Mouse (Mus musculus) heart, adult 9 months (tissue): ENCODE results near the gene Atp6v1c2.

Source experiments
- DNase-seq, 2 experiments: peaks; one replicate each; pipeline ENCODE4 v3.0.0; 2022; ENCODE audit warnings: low spot score in 2 of 2

Gene Atp6v1c2

DNA sequence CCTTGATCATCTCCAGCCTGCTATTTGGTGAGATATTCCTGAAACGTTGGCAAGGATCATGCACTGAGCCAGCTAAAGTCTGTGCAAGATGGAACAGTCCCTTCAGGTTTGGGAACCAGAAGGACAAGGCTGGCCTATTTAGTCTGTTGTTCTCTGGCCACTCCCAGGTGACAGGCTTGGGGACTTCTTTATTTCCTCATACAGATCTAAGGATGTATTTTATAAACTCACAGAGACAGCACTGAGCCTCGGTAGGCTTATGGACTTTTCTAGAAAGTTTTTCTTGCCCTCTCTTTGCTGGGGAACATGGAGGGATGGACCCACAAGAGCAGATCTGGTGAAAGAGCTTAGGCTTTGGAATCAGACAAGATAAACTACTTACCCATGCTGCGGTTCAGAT, at the start of gene Atp6v1c2:
TSS of gene Atp6v1c2 (minus strand) at position 101 of the 400 bp plus-strand sequence.
- DNase-seq: no peak

DNA sequence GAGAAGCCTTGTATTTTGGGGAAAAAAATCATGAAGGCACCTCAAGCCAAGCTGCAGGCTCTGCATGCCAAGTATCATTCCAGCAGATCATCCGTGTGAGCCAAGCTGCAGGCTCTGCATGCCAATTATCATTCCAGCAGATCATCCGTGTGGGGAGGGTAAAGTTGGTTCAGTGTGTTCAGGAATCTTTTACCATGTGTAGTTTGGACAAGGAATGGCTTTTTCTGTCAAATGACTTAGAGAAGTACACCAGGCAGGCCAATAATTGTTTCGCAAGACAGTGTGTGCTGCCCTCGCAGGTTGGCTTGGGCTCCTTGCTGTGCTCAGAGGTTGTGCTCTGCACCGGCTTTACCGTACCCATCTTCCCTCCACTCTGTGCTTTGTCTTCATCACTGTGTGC, 47.4 kb upstream of the Atp6v1c2 start:
- DNase-seq: no peak

DNA sequence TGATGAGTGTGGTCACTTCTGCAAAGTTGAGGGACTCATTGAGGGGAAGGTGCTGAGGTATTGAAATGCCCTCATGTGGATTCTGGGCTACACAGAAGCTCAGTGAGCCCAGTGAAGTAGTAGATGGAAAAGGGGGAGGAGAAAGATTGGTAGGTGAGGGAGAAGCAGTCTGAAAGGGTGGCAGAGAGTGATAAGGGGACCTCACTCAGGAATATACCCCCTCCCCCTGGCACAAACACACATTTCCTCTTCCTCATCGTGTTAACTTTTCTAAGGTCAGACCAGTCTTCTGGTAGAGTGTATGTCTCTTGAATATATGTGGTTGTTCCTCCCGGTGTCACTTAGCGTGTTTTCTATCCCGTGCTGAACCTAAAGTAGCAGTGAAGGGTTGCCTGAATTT, 46.1 kb upstream of the Atp6v1c2 start:
- DNase-seq: no peak

DNA sequence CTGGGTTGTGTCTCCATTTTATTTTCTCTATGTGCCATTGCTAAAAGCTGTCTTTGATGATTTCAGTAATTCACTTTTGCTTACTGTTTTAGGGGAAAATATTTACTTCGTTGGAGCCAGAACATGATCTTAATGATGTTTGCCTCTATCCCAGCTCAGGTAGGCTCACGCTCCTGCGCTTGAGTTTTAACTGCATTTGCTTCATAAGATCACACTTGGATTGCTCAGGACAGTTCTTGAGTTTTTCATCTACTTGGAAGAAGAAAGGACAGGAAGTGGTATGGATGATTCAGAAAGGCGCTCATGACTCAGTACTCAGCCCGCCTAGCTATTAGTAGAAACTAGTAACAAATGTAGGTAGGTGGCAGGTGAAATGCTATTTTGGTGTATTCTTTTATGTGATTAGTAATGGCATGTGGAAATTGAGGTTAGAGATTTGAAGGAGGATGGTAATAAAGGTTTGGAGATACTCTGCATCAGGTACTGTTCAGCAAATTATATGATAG, 44.4 kb upstream of the Atp6v1c2 start:
- DNase-seq: no peak

DNA sequence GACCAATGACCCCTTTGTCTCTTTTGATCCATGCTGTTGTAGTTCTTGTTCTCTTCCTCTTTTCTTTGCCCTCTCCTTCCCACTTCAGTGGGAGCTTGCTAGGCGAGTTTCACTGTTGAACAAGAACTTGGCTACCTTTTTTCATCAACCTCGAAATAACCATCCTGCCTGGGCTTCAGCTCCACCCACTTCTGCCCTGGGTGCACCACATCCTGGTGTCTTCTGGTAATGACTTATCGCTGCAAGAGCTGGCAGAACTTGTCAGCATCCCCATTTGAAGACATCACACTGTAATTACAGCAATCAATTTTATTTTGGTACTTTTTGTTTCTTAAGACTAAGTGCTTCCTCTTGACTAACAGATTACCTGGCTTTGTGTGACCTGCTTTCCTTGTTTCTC, 43.5 kb upstream of the Atp6v1c2 start:
- DNase-seq: no peak

DNA sequence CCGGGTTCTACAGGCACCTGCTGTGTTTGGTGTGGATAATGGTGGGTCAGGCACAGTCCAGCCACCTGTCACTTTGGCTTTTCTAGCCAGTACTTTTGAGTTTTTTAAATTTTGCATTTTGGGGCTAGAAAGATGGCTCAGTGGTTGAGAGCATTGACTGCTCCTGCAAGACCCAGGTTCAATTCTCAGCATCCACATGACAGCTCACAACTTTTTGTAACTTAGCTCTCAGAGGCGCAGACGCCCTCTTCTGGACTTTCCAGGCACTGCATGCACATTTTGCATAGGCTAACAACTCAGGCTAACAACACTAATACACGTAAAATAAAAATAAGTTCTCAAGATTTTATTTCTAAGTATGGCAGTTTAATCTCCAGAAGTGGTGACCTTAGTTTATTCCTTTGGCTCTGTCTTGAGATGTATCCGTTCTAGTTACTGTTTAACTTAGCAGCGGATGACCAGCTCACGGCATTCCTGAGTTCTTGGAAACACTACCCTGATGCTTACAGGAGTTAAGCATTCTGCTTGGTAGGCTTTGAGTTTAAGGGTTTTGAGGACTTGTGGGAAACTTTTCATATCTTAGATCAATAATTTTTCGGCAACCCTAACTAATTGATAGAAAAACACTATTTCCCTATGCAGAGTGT, 42.6 kb upstream of the Atp6v1c2 start:
- DNase-seq: no peak

DNA sequence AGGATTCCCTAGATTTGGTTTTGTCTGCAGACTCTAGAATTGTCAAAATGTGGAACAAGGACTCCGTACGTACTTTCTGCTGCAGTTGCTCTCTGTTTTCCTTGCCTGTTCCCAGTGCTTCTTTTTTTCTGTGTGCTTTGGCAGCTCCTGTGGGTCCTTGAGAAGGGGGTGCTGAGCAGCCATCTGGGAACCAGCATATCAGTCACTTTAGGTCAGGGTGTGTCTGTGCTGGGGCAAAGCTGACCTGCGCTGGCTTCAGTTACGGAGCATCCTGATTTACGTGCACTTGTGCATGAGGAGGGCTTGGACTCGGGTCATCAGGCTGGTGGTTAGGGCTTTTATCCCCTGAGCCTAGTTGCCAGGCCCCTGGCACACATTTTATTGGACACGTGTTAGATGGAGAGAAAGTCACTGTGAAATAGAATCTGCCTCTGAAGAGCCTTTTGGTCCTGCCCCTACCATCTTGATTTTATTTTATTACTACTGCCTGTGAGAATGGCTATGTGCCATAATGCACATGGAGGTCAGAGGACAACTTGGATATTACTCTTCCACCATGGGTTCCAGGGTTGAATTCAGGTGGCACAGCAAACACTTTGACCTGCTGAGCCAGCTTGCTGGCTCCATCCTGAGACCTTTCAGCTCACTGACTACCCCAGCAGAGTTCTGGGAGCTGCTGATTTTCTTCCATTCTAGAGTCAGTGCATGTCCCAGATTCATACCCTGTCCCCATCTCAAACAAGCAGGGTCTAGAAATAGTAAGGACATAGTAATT, 40.6 kb upstream of the Atp6v1c2 start:
- DNase-seq: no peak

DNA sequence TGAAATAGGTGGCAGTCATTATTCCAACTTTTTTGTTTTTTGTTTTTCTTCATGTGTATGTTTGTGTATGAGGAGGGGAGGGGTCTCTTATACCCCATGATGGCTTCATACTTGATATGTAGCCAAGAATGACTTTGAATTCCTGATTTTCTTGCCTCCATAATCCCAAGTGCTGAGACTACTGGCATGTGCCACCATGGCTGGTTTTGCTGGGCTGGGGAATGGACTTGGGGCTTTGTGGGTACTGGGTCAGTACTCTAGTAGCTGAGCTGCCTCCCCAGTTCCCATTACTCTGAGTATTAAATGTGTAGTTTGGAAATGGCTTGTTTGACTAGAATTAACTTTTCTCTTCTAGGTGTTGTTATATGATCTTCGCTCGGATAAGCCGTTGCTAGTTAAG, 40.0 kb upstream of the Atp6v1c2 start:
- no peak for DNase-seq

DNA sequence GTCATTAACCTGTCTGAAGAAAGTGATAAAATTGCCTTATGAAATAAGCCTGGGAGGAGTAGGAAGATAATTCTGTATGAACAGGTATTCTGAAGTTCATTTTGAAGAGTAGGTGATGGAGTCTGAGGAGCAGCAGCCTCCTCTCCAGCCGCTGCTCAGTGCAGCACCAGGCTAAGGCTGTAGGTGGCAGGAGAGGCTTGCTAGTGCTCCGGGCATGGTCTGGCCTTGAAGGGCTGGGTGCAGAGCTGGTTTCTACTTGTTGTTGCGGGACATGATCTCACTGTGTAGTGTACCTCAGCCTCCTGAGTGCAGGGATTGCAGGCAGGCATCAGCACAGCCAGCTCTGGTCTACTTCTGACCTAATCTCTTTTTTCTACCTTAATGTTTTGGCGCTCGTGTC, 37.8 kb upstream of the Atp6v1c2 start:
- peak; percentile 4 to 25 for DNase-seq

DNA sequence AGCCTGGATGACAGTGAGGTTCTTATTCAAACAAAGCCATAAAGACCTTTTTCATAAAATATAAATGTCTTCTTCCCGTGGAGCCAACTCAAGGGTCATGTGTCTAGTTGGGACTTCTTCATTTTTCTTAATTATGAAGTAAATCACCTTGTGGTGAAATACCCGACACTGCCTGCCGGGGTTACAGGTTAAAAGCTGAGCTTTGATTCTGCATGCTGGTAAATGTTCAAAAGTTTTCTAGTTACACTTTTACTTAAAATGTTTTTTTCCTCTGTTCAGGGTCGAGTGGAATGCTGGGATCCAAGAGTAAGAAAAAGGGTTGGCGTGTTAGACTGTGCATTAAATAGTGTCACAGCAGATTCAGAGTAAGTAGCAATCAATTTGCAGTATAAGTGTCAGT, 33.2 kb upstream of the Atp6v1c2 start:
- no peak for DNase-seq

DNA sequence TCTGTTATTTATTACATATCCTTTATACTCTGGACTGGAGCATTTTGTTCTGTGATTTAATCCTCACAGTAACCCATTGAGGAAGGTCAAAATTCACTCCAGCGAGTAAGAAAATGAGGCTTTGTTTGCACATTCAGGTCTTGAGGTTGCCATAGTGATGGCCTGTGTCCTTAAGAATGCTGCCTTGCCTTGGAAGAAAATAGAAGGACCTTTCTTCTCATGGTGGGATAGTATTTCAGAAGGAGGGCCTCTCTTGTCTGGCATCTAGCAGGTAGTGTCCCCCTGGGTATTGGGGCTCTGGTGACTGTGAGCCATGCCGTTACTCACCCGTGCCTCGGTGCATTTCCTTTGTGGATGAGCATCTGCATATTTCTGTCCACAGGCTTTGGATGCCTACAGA, 31.5 kb upstream of the Atp6v1c2 start:
- DNase-seq: no peak

DNA sequence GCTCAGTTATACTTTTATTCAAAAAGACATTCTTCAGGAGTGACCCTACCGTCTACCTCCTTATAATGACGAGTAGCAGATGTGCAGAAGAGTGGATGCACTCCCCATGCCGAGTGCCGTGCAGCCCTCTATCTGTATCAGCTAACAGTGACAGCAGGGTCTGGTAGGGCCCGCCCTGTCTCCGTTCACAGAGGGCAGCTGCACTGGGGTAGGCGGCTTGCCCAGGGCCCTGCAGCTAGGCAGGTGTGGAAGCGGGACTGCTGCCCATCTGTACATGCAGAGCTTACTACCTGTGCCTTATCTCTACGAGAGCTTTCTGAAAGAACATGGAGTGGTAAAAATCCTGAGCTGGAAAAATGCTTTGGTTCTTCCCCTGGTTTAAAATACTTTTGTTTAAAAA, 30.9 kb upstream of the Atp6v1c2 start:
- DNase-seq: no peak

DNA sequence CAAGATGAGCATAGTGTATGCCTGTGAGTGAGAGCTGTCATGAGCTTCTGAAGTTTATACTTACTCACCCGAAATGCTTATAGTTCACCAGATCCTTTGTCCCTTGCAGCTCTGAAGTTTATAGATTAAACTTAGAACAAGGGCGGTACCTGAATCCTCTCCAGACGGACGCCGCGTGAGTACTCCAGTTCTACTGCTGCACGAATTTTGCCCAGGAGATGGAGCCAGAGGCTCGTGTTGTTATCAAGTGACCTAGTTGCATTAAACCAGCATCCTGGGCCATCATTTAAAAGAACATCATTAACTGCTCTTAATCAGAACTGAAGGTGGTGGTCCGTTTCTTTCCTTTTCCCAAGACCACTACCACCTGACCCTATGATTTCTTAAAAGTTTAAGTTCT, 29.8 kb upstream of the Atp6v1c2 start:
- peak in 1 of 2 experiments; percentile 7 for DNase-seq

DNA sequence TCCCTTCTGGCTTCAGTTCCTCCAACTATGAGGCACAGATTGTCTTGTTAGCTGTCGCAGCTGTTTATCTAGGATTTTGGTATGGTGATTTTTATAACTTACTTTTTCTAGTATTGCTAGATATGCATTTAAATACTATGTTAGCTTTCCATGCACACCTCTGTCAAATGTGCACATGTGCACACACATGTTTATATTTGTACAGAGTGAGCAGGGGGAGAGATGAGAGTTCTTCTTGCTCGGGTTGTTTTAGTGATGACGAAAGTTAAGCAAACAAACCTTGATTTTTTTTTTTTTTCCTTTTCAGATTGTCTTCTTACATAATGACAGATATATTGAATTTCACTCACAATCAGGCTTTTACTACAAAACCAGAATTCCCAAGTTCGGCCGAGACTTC, 28.6 kb upstream of the Atp6v1c2 start:
- DNase-seq: no peak

DNA sequence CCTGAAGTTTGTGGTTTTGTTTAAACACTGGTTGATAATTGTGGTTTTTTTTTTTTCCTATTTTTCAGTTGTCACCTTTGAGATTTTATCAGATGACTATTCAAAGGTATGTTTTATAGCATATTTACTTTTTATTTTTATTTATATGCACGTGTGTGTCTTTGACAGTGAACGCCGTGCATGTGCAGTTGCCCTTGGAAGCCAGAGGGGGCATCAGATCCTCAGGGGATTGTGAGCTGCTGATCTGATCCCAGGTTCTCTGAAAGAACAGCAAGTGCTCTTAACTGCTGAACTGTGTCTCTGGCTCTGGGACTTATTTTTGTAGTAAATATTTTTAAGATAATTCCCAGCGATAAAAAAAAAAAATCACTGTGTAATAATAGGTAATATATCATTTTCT, 27.7 kb upstream of the Atp6v1c2 start:
- DNase-seq: no peak

DNA sequence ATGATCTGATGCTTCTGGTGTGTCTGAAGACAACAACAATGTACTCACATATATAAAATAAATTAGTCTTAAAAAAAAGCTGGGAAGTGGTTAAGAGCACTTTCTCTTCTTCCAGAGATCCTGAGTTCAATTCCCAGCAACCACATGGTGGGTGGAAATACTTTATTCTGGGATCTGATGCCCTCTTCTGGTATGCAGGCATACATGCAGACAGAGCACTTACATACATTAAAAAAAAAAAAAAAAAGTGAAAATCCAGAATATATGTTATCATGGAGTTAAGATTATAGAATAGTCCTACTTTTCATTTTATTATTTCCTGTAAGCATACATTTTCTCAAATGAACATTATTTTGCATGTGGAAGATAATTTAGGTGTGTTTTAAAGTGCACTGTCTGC, 20.9 kb upstream of the Atp6v1c2 start:
- DNase-seq: no peak

DNA sequence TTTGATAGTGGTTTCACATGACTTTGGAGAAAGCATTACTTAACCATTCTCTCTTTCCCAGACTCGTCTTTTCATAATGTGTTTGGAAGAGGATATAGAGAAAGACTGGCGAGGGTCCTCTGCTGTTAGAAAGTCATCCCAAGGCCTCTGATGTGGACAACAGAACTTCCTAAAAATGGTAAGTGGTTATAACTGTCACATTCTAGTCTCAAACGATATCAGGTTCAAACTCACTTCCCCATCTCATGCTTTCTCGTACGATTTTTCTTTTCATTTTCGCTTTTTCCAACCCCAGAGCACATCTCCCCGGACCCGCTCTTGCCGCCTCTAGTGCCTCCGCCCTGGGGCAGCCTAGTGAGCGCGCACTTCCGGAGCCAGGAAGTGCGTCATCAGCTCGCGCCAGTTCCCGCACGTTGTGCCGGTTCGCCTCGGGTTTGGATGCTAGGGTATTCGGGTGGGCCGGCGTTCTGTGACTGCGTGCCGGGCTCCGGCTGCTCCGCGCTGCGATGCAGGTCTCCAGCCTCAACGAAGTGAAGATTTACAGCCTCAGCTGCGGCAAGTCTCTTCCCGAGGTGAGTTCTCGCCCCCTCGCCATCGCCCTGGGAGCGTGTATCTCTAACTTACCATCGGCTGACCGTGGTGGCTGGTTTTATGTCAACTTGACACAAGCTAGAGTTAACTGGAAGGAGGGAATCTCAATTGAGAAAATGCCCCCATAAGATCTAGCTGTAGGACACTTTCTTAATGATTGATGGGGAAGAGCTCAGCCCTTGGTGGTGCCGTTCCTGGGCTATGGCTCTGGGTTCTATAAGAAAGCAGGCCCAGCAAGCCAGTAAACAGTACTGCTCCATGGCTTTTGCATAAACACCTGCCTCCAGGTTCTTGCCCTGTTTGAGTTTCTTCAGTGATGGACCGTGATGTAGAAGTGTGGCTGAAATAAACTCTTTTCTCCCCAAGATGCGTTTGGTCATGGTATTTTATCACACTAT, 19.2 kb upstream of the Atp6v1c2 start, which contains the start of gene Nol10:
TSS of gene Nol10 (plus strand) at position 411 of the 989 bp plus-strand sequence.
- DNase-seq: peak; percentile 81 to 85

DNA sequence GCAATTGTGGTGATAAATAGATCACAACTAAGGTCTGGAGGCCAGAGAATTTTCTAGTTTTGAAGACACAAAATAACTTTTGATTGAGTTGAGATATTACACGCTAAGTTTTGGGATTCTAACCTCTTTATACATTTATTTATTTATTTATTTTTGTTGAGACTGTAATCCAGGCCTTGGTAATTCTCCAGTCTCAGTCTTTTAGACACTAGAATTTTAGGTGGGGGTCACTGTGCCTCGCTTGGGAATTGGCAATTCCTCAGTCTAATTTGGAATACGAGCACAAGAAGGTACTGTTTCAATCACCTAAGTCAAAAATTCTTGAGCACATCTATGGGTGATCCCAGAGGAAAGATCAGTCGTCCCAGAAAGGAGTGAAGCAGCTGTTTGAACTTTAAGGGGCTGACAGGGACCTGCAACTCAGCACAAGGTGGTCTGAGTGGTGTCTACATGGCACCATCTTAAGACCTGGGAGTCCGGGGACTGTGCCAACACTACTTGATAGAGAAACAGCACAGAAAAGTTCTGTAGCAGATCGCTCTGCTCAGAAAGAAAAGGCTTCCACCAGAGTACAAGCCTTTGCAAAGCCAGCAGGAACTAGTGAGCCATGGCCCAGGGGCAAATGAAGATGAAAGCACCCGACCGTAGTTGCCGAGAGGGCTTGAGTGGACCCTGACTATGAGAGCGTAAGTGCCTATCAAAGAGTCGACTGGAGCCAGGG, 18.3 kb upstream of the Atp6v1c2 start:
- peak in 1 of 2 experiments; percentile 10 for DNase-seq

DNA sequence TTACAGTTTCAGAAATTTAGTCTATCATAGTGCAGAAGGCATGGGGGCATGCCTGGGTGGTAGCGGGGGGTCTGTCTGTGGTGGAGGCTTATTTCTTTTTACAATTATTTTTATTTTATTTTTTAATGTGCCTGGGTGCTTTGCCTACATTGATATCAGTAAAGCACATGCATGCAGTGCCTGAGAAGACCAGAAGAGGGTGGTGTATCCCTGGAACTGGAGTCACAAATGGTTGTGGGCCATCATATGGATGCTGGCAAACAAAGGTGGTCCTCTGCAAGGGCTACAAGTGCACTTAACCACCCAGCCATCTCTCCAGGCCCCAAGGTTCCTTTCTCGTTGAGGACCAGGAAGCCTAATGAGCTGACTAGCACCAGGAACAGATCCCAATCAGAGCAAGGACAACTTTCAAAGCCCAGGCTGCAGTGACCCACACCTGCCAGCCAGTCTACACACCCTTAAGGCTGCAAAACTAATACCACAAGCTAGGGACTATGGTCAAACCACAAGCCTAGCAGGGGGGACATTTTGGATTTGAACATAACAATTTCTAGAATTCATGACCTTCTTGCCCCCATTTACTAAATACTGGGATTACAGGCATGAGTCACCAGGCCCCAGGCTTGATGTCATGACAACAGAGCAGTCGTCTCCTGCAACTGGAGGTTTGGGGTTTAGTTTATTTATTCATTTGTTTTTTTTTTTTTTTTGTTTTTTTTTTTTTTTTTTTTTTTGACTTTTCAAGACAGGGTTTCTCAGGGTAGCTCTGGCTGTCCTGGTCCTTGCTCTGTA, 10.2 kb upstream of the Atp6v1c2 start:
- DNase-seq: no peak

DNA sequence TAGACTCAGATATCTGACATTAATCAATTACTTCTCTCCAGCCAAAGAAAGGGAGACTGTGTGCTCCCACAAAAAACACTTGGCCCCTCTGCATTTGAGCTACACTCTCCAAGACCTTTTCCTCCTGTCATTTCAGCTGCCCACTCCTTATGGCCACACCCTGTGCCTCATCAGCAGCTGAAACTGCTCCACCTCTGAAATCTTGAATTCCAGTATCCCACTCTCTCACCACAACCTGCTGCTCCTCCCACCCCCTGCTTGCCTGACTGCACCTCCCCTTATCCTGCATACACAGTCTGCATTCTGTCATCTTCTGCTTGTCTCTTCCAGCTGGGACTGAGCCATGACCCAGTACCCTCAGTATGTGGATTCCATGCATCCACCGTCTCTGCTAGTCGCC, 9.2 kb upstream of the Atp6v1c2 start:
- no peak for DNase-seq

DNA sequence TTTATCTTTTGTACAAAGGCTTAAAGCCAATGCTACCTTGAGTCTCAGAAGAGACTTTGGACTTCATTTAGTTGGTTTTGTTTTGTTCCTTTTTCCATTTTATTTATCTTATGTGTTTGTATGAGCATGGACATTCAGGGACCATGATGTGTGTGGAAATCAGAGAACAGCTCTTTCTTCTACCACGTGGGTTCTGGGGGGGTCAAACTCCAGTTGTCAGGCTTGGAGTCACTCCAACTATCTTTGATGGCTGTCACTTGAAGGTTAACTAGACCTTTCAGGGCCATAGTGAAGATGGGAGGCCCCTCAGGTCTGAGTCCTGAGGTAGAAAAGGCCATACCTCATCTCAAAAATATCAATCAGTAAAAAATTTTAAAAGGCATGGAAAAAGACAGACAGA, 4.3 kb upstream of the Atp6v1c2 start:
- DNase-seq: no peak
